Mouse (Mus musculus) liver, embryonic 14.5 days (tissue): ENCODE results near the gene Thrap3.

Experiments
- CTCF ChIP-seq: IDR thresholded peaks from 2 replicates; pipeline ENCODE4 v1.5.1; 2016; ENCODE audit warnings: antibody characterized with exemption, low read depth, control low read depth
- EP300 ChIP-seq: IDR thresholded peaks from 2 replicates; pipeline ENCODE4 v1.6.1; 2016; ENCODE audit warnings: antibody characterized with exemption, low read depth

GRCm38 (mm10) chr4:126246202-126246889 lies 43.8 kb upstream of the Thrap3 start:
- no peak for TF ChIP-seq CTCF
- no peak for TF ChIP-seq EP300
